37 mouse cellular contexts compared by ENCODE assay signal in genomic region chr15:101121411-101122289, GRCm38 (mm10). TPM values are rescaled to one million over a fixed set of nuclear protein-coding genes. Genes with fewer than 3 reads are reported as not detected.
"Had no signal": no experiment of that assay in that cellular context is flagged by ENCODE, and none has a peak within 500 bp of the region (broad histone marks: within the 10 kb centered on the region; RNA-seq: fewer than 3 reads in every experiment).

No protein-coding gene starts in this region.

- H3K27me3 ChIP-seq: hindbrain, embryonic 15.5 days; intestine, embryonic 15.5 days; kidney, embryonic 15.5 days; limb, embryonic 13.5 days; limb, embryonic 15.5 days had no signal

- H3K36me3 ChIP-seq: heart, embryonic 13.5 days; heart, embryonic 15.5 days; hindbrain, embryonic 13.5 days; hindbrain, embryonic 15.5 days; intestine, embryonic 15.5 days; kidney, embryonic 15.5 days; limb, embryonic 13.5 days; limb, embryonic 15.5 days; liver, embryonic 12.5 days had no signal

- H3K27ac ChIP-seq: heart, embryonic 13.5 days; hindbrain, embryonic 13.5 days; hindbrain, embryonic 15.5 days; intestine, embryonic 15.5 days; kidney, postnatal 0 days; limb, embryonic 13.5 days; liver, embryonic 12.5 days; liver, embryonic 14.5 days had no signal

- H3K4me1 ChIP-seq: hindbrain, embryonic 15.5 days; limb, embryonic 13.5 days; liver, embryonic 12.5 days had no signal

- ATAC-seq: inflammation-experienced regulatory T-cells, adult 6 months; liver, embryonic 12.5 days had no signal

- H3K4me2 ChIP-seq: heart, embryonic 11.5 days; heart, embryonic 13.5 days; heart, embryonic 15.5 days; hindbrain, embryonic 13.5 days; hindbrain, embryonic 15.5 days; intestine, embryonic 15.5 days; kidney, embryonic 15.5 days; limb, embryonic 13.5 days; limb, embryonic 15.5 days; liver, embryonic 12.5 days had no signal

- H3K9ac ChIP-seq: heart, embryonic 13.5 days; heart, embryonic 15.5 days; hindbrain, embryonic 13.5 days; hindbrain, embryonic 15.5 days; intestine, embryonic 15.5 days; kidney, embryonic 15.5 days; limb, embryonic 13.5 days; limb, embryonic 15.5 days; liver, embryonic 12.5 days; liver, embryonic 14.5 days had no signal

- H3K9me3 ChIP-seq: heart, embryonic 15.5 days; hindbrain, embryonic 15.5 days; intestine, embryonic 15.5 days; kidney, embryonic 15.5 days; limb, embryonic 15.5 days; liver, embryonic 12.5 days had no signal

- H3K4me3 ChIP-seq: heart, adult 2 months; heart, embryonic 13.5 days; heart, embryonic 15.5 days; hindbrain, embryonic 13.5 days; hindbrain, embryonic 15.5 days; intestine, embryonic 15.5 days; kidney, embryonic 15.5 days; limb, embryonic 13.5 days; limb, embryonic 15.5 days; liver, embryonic 12.5 days had no signal

- DNase-seq: gastrocnemius, postnatal 25 days; heart, postnatal 14 days; heart, postnatal 36 days; kidney, postnatal 14 days; layer of hippocampus, adult 9-11 months; layer of hippocampus, postnatal 36 days; left cerebral cortex, postnatal 4 days had no signal

RNA-seq across cellular contexts. Expression of gene Ankrd33, which starts 6.1 kb away (rescaled TPM):
- total RNA-seq: gastrocnemius, adult 8-10 months; gastrocnemius, postnatal 25 days; gastrocnemius, postnatal 4 days; granulocyte monocyte progenitor cell, adult 5-6 weeks; heart, adult 2 months; heart, postnatal 14 days; heart, postnatal 36 days; layer of hippocampus, adult 18-20 months; layer of hippocampus, postnatal 14 days; layer of hippocampus, postnatal 36 days; left cerebral cortex, adult 18-20 months; left cerebral cortex, postnatal 10 days; left cerebral cortex, postnatal 25 days; left cerebral cortex, postnatal 4 days; liver, adult 2 months had no signal
- polyA plus RNA-seq: frontal cortex, adult 2 months; heart, adult 2 months; heart, embryonic 11.5 days; heart, embryonic 13.5 days; heart, embryonic 15.5 days; heart, postnatal 0 days; hindbrain, embryonic 11.5 days; hindbrain, embryonic 13.5 days; hindbrain, embryonic 15.5 days; inflammation-experienced regulatory T-cells, adult 6 months; intestine, embryonic 15.5 days; kidney, adult 2 months; kidney, embryonic 15.5 days; kidney, postnatal 0 days; large intestine, adult 2 months; limb, embryonic 11.5 days; limb, embryonic 13.5 days; limb, embryonic 15.5 days; liver, adult 2 months; liver, embryonic 12.5 days; liver, embryonic 14.5 days; liver, embryonic 16.5 days had no signal

RNA-seq across cellular contexts. Expression of gene Fignl2, which starts 43.3 kb away (rescaled TPM):
- total RNA-seq: granulocyte monocyte progenitor cell, adult 5-6 weeks had no signal
- polyA plus RNA-seq: inflammation-experienced regulatory T-cells, adult 6 months had no signal
